Mouse (Mus musculus): ENCODE measurements at regions not wholly inside any gene's neighbourhood (a gene's known extent, or its start where the extent isn't known, plus 50 kb on each side); places are given as distances from the start of the nearest gene placed in this dataset.

- TF ChIP-seq CTCF (IDR thresholded peaks at IDR 0.05; ENCODE audit: borderline replicate concordance, insufficient read depth, low read depth, low read length): no peak
- TF ChIP-seq POLR2A (IDR thresholded peaks at IDR 0.05; ENCODE audit: borderline replicate concordance, insufficient read depth, low read length): no peak
These were observed 71.3 kb upstream of the Tgif1 start for GRCm38 (mm10) chr17:70924565-70925220.
